In the genomic region with DNA sequence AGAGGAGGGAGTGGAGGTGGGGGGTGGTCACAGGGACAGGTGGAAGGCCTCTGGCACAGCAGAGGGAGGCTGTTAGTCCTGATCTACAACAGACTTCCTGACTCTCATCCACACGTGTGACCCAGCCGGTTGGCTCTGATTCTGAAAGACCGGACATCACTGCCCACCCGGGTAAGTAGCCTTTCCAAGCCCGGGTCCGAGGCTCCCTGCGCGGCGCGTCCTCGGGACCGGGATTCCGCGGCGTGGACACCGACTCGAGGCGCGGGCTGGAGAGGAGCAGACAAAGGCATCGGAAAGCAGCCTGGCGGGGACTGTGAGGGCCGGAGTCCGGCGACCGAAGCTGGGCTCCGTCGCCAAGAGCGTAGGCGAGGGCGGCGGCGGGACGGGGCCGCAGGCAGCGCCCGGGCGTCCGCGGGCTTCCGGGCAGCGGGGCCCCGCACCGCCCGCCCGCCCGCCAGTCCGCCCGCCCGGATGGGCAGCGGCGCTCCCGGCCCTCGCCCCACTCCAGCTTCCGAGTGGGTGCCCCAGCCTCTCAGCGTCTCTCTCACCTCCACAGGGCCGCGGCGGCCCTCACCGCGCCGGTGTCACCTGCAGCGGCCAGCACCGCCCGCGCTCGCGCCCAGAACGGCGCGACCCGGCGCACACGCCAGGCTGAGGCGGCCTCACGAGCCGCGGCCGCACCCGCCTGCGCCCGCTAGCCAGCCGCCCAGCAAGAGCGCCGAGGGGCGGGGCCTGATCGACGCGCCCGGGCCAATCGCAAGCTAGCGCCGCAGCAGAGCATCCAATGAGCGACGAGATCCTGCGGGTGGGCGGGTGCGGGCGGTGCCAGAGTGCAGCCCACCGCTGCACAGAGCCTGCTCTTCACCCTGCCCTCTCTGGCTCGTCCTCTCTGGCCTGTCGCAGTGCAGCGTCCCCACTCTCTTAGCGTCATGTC, we compare ENCODE assay signal across 8 mouse cellular contexts. TPM values are rescaled to one million over a fixed set of nuclear protein-coding genes. Genes with fewer than 3 reads are reported as not detected.
A peak's percentile ranks its signal among the peaks of the same experiment; 100 is the strongest.
DNase-seq lines count a peak whose midpoint lies in the region; ATAC-seq and TF ChIP-seq lines count a peak whose summit lies in the region.

A gene (minus strand): TSS at position 695 of the 934 bp plus-strand sequence.

- DNase-seq in CH12.LX (ENCODE audit: extremely low read depth), result peak; percentile 92
- DNase-seq in c-Kit-positive CD71-positive TER-119-negative erythroid progenitor cells, embryonic 14.5 days (ENCODE audit: low read depth), result peak; percentile 85
- peak; percentile 97 for DNase-seq in forebrain, embryonic 11.5 days (ENCODE audit: low spot score)
- peak; percentile 86 to 90 for DNase-seq in kidney, postnatal 36 days
- peak; percentile 88 for DNase-seq in telencephalon, adult 2 months (ENCODE audit: low read depth, low spot score)

- H3K36me3 ChIP-seq in CH12.LX (replicated peaks in 1 of 2; ENCODE audit: control insufficient read depth in 1 of 2, insufficient read depth in 1 of 2, low read length in 1 of 2), result peaks cover 0 to 13% of the 10 kb centered on the region in 2 experiments
- H3K36me3 ChIP-seq in forebrain, embryonic 11.5 days (ENCODE audit: control insufficient read depth, insufficient read depth, low read length), result no peaks in the 10 kb centered on the region; the same call in 1 of the 2 replicates
- no peaks in the 10 kb centered on the region for H3K36me3 ChIP-seq in heart, embryonic 16.5 days (ENCODE audit: control insufficient read depth, insufficient read depth)
- H3K36me3 ChIP-seq in liver, embryonic 15.5 days (replicated peaks), result no peaks in the 10 kb centered on the region
- H3K36me3 ChIP-seq in neural tube, embryonic 12.5 days, result peaks cover 6% of the 10 kb centered on the region

- H3K4me1 ChIP-seq in CH12.LX (ENCODE audit: control insufficient read depth in 1 of 2, insufficient read depth in 2 of 2), result peaks cover 0 to 5% of the 10 kb centered on the region in 2 experiments; a peak in 2 of 4 replicates
- H3K4me1 ChIP-seq in forebrain, embryonic 11.5 days (replicated peaks; ENCODE audit: control insufficient read depth, insufficient read depth, low read length), result no peaks in the 10 kb centered on the region
- peaks cover 9% of the 10 kb centered on the region; the same call in 1 of the 2 replicates for H3K4me1 ChIP-seq in heart, embryonic 16.5 days (ENCODE audit: control insufficient read depth, insufficient read depth, low read length)
- peaks cover 15% of the 10 kb centered on the region for H3K4me1 ChIP-seq in liver, embryonic 15.5 days (replicated peaks)
- H3K4me1 ChIP-seq in neural tube, embryonic 12.5 days, result peaks cover 8% of the 10 kb centered on the region; the same call in 1 of the 2 replicates

- no peaks in the 10 kb centered on the region for H3K79me2 ChIP-seq in CH12.LX (replicated peaks; ENCODE audit: control insufficient read depth, extremely low read depth, insufficient read depth, poor library complexity, severe bottlenecking)

- peak within 1 kb of the TSS; percentile 53 for H3K4me2 ChIP-seq in CH12.LX (ENCODE audit: insufficient read depth, low read depth, poor library complexity, severe bottlenecking)
- peak within 1 kb of the TSS; percentile 71 for H3K4me2 ChIP-seq in forebrain, embryonic 11.5 days (ENCODE audit: low read depth, low read length, severe bottlenecking)
- peak within 1 kb of the TSS; percentile 90 for H3K4me2 ChIP-seq in heart, embryonic 16.5 days (ENCODE audit: low read depth, low read length)
- H3K4me2 ChIP-seq in liver, embryonic 15.5 days, result peak within 1 kb of the TSS; percentile 97
- peak within 1 kb of the TSS; percentile 68 for H3K4me2 ChIP-seq in neural tube, embryonic 12.5 days (replicated peaks)

- no peak for TF ChIP-seq RAD21 in CH12.LX (IDR thresholded peaks at IDR 0.05; ENCODE audit: low read depth, low read length)

- peak; percentile 100 for ATAC-seq in forebrain, embryonic 11.5 days (replicated peaks; ENCODE audit: low FRiP score)
- ATAC-seq in heart, embryonic 16.5 days (replicated peaks; ENCODE audit: extremely low read depth, insufficient read depth, low FRiP score), result peak; percentile 100
- ATAC-seq in liver, embryonic 15.5 days (ENCODE audit: insufficient read depth), result peak; percentile 100
- ATAC-seq in neural tube, embryonic 12.5 days (ENCODE audit: low FRiP score, low read depth), result peak; percentile 100

- no peak for TF ChIP-seq CTCF in CH12.LX (conservative IDR thresholded peaks at IDR 0.05 in 1 of 2, IDR thresholded peaks at IDR 0.05 in 1 of 2; ENCODE audit: low read depth in 2 of 2, low read length in 2 of 2)

- no peaks in the 10 kb centered on the region for H3K27me3 ChIP-seq in CH12.LX (replicated peaks)
- H3K27me3 ChIP-seq in forebrain, embryonic 11.5 days (ENCODE audit: control insufficient read depth, insufficient read depth, low read length), result no peaks in the 10 kb centered on the region
- no peaks in the 10 kb centered on the region for H3K27me3 ChIP-seq in heart, embryonic 16.5 days (ENCODE audit: control insufficient read depth, insufficient read depth, low read length)
- no peaks in the 10 kb centered on the region for H3K27me3 ChIP-seq in liver, embryonic 15.5 days
- H3K27me3 ChIP-seq in neural tube, embryonic 12.5 days (replicated peaks), result no peaks in the 10 kb centered on the region

- H3K27ac ChIP-seq in CH12.LX (ENCODE audit: insufficient read depth, low read depth), result no peak within 1 kb of the TSS
- H3K27ac ChIP-seq in forebrain, embryonic 11.5 days (ENCODE audit: low read depth, low read length), result peak within 1 kb of the TSS; percentile 84
- peak within 1 kb of the TSS; percentile 90 for H3K27ac ChIP-seq in heart, embryonic 16.5 days (ENCODE audit: low read length)
- H3K27ac ChIP-seq in liver, embryonic 15.5 days (replicated peaks), result peak within 1 kb of the TSS; percentile 88
- H3K27ac ChIP-seq in neural tube, embryonic 12.5 days, result peak within 1 kb of the TSS; percentile 80

- in situ Hi-C loops in CH12.LX (cut with MboI; ENCODE audit: low pct_ligation_motif_present, low pct_unique_long_range_greater_than_20kb, low sequenced_read_pairs), result no loop called here

- dilution Hi-C loops in CH12.LX (cut with MboI; ENCODE audit: extremely low pct_ligation_motif_present, extremely low pct_unique_long_range_greater_than_20kb, low sequenced_read_pairs), result no loop called here

- H3K4me3 ChIP-seq in CH12.LX (replicated peaks in 1 of 3; ENCODE audit: low read depth in 2 of 3, low read length in 2 of 3, poor library complexity in 1 of 3), result peak within 1 kb of the TSS; percentile 69 to 91 (median 79)
- H3K4me3 ChIP-seq in forebrain, embryonic 11.5 days (ENCODE audit: low read depth, low read length), result peak within 1 kb of the TSS; percentile 89
- peak within 1 kb of the TSS; percentile 98 for H3K4me3 ChIP-seq in heart, embryonic 16.5 days (ENCODE audit: low read length)
- peak within 1 kb of the TSS; percentile 93 for H3K4me3 ChIP-seq in liver, embryonic 15.5 days (replicated peaks)
- H3K4me3 ChIP-seq in neural tube, embryonic 12.5 days, result peak within 1 kb of the TSS; percentile 85

- TF ChIP-seq POLR2A in CH12.LX (IDR thresholded peaks at IDR 0.05; ENCODE audit: low read depth, low read length), result peak; percentile 94

- under 1% methylated on average over 57 of the region's 103 CpGs for WGBS in forebrain, embryonic 11.5 days
- WGBS in heart, embryonic 16.5 days, result under 1% methylated on average over 101 of the region's 103 CpGs
- WGBS in liver, embryonic 15.5 days (ENCODE audit: insufficient replicate concordance), result under 1% methylated on average over 82 of the region's 103 CpGs
- under 1% methylated on average over 96 of the region's 103 CpGs for WGBS in neural tube, embryonic 12.5 days

- H3K9me3 ChIP-seq in CH12.LX (replicated peaks; ENCODE audit: low read length), result no peaks in the 10 kb centered on the region
- no peaks in the 10 kb centered on the region for H3K9me3 ChIP-seq in forebrain, embryonic 11.5 days (ENCODE audit: control insufficient read depth, low read length)
- no peaks in the 10 kb centered on the region for H3K9me3 ChIP-seq in heart, embryonic 16.5 days (replicated peaks; ENCODE audit: control insufficient read depth, low read length)
- no peaks in the 10 kb centered on the region for H3K9me3 ChIP-seq in liver, embryonic 15.5 days (replicated peaks)
- H3K9me3 ChIP-seq in neural tube, embryonic 12.5 days, result no peaks in the 10 kb centered on the region

- H3K9ac ChIP-seq in CH12.LX (ENCODE audit: insufficient read depth, low read depth), result peak within 1 kb of the TSS; percentile 73
- H3K9ac ChIP-seq in forebrain, embryonic 11.5 days (ENCODE audit: low read length), result peak within 1 kb of the TSS; percentile 95
- H3K9ac ChIP-seq in heart, embryonic 16.5 days (ENCODE audit: low read length), result peak within 1 kb of the TSS; percentile 95
- H3K9ac ChIP-seq in liver, embryonic 15.5 days, result peak within 1 kb of the TSS; percentile 89
- H3K9ac ChIP-seq in neural tube, embryonic 12.5 days, result peak within 1 kb of the TSS; percentile 94

- TF ChIP-seq EP300 in CH12.LX (IDR thresholded peaks at IDR 0.05; ENCODE audit: low read length), result no peak

TF ChIP-seq in CH12.LX, 34 proteins besides CTCF, POLR2A, EP300 and RAD21 (continues in another document):
- no peak for TF ChIP-seq SMC3 (IDR thresholded peaks at IDR 0.05; ENCODE audit: low read depth, low read length)
- no peak for TF ChIP-seq RCOR1 (conservative IDR thresholded peaks at IDR 0.05; ENCODE audit: low read depth, low read length)
- TF ChIP-seq MAFK (IDR thresholded peaks at IDR 0.05; ENCODE audit: insufficient replicate concordance, low read length), result no peak
- no peak for TF ChIP-seq ETS1 (conservative IDR thresholded peaks at IDR 0.05; ENCODE audit: low read depth, low read length)
- TF ChIP-seq GABPA (IDR thresholded peaks at IDR 0.05; ENCODE audit: insufficient replicate concordance, low read depth, low read length), result no peak
- no peak for TF ChIP-seq ZKSCAN1 (IDR thresholded peaks at IDR 0.05; ENCODE audit: borderline replicate concordance, low read depth, low read length)
- no peak for TF ChIP-seq TBP (conservative IDR thresholded peaks at IDR 0.05; ENCODE audit: low read depth, low read length)
- no peak for TF ChIP-seq E2F4 (IDR thresholded peaks at IDR 0.05; ENCODE audit: insufficient replicate concordance, low read depth, low read length)
- TF ChIP-seq MAZ (IDR thresholded peaks at IDR 0.05; ENCODE audit: low read depth, low read length), result 0 out of 2 replicates have a peak, but pooled peaks have one; percentile 53
- TF ChIP-seq UBTF (IDR thresholded peaks at IDR 0.05; ENCODE audit: low read depth, low read length), result peak; percentile 95
- TF ChIP-seq PAX5 (IDR thresholded peaks at IDR 0.05; ENCODE audit: low read length), result no peak
- TF ChIP-seq CHD1 (IDR thresholded peaks at IDR 0.05; ENCODE audit: low read depth, low read length), result no peak

RNA-seq across cellular contexts. Expression of the gene that starts here (rescaled TPM):
- total RNA-seq in CH12.LX (2012; rRNA removed) (11.6 and 13.8 TPM in 2 replicates), CH12.LX (2014; rRNA removed) (18.7 and 24.0 TPM in 2 replicates)
- polyA plus RNA-seq in CH12.LX (2012; ENCODE audit: insufficient read length, low read depth), result 16.4 and 18.3 TPM in 2 replicates
- 56.8 and 59.8 TPM in 2 replicates for polyA plus RNA-seq in forebrain, embryonic 11.5 days (2014; fragmentation: Nextera tagmentation; extraction: Ambion mirVana)
- polyA plus RNA-seq in heart, embryonic 16.5 days (2015; fragmentation: Nextera tagmentation; extraction: Ambion mirVana), result 15.5 and 15.7 TPM in 2 replicates
- polyA plus RNA-seq in liver, embryonic 15.5 days (2015; fragmentation: Nextera tagmentation; extraction: Ambion mirVana), result 9.5 and 9.6 TPM in 2 replicates
- 89.9 and 93.3 TPM in 2 replicates for polyA plus RNA-seq in neural tube, embryonic 12.5 days (2016; fragmentation: Nextera tagmentation; extraction: Ambion mirVana)
